In genomic region chr17:24415011-24415410, GRCm38 (mm10) we compare ENCODE assay signal across 8 mouse cellular contexts. TPM values are rescaled to one million over a fixed set of nuclear protein-coding genes. Genes with fewer than 3 reads are reported as not detected.
DNase-seq lines count a peak whose midpoint lies in the region; ATAC-seq and TF ChIP-seq lines count a peak whose summit lies in the region.

No protein-coding gene starts in this region.

- TF ChIP-seq CTCF in gastrocnemius, adult 2 months (IDR thresholded peaks at IDR 0.05) = no peak
- TF ChIP-seq CTCF in C2C12 (IDR thresholded peaks at IDR 0.05; ENCODE audit: control insufficient read depth, insufficient read depth, insufficient read length) = no peak

- peak overlapping the region; percentile 95 for H3K27ac ChIP-seq in gastrocnemius, adult 2 months
- H3K27ac ChIP-seq in forebrain, embryonic 13.5 days = peak overlapping the region; percentile 92
- peak overlapping the region; percentile 77 for H3K27ac ChIP-seq in liver, embryonic 16.5 days (ENCODE audit: low read length)

- H3K79me2 ChIP-seq in C2C12 (ENCODE audit: control insufficient read depth, insufficient read depth) = peaks cover 55% of the 10 kb centered on the region

- H3K4me2 ChIP-seq in forebrain, embryonic 13.5 days = peak overlapping the region; percentile 96
- peak overlapping the region; percentile 80 for H3K4me2 ChIP-seq in liver, embryonic 16.5 days (ENCODE audit: low read depth, low read length)

- H3K4me3 ChIP-seq in gastrocnemius, adult 2 months = peak overlapping the region; percentile 96
- H3K4me3 ChIP-seq in C2C12 (ENCODE audit: insufficient read depth, poor library complexity, severe bottlenecking) = peak overlapping the region; percentile 95
- H3K4me3 ChIP-seq in forebrain, embryonic 13.5 days = peak overlapping the region; percentile 94
- H3K4me3 ChIP-seq in liver, embryonic 16.5 days (ENCODE audit: low read depth, low read length) = peak overlapping the region; percentile 94

- no peaks in the 10 kb centered on the region for H3K9me3 ChIP-seq in forebrain, embryonic 13.5 days (replicated peaks)
- H3K9me3 ChIP-seq in liver, embryonic 16.5 days (replicated peaks; ENCODE audit: control insufficient read depth, low read length) = no peaks in the 10 kb centered on the region

- H3K36me3 ChIP-seq in C2C12 (ENCODE audit: control insufficient read depth, insufficient read depth) = peaks cover 33% of the 10 kb centered on the region
- H3K36me3 ChIP-seq in forebrain, embryonic 13.5 days (ENCODE audit: poor library complexity, severe bottlenecking) = peaks cover 45% of the 10 kb centered on the region
- peaks cover 34% of the 10 kb centered on the region for H3K36me3 ChIP-seq in liver, embryonic 16.5 days (ENCODE audit: control insufficient read depth, insufficient read depth)

- no peaks in the 10 kb centered on the region for H3K27me3 ChIP-seq in C2C12 (ENCODE audit: control insufficient read depth, insufficient read depth, insufficient read length)
- no peaks in the 10 kb centered on the region for H3K27me3 ChIP-seq in forebrain, embryonic 13.5 days
- H3K27me3 ChIP-seq in liver, embryonic 16.5 days (ENCODE audit: control insufficient read depth, insufficient read depth, low read depth, low read length) = no peaks in the 10 kb centered on the region

- intact Hi-C loops in gastrocnemius, adult 2 months (cut with DNase I) = loop anchor here (5.0 kb wide), 1 partner anchor 37 kb away; no protein-coding TSS in a partner anchor

- H3K79me3 ChIP-seq in C2C12 (ENCODE audit: low read depth) = peaks cover 51% of the 10 kb centered on the region

- WGBS in forebrain, embryonic 13.5 days = under 1% methylated on average over 21 of the region's 21 CpGs
- WGBS in liver, embryonic 16.5 days (ENCODE audit: insufficient replicate concordance) = under 1% methylated on average over 21 of the region's 21 CpGs

- peaks cover 41% of the 10 kb centered on the region for H3K4me1 ChIP-seq in forebrain, embryonic 13.5 days
- peaks cover 38% of the 10 kb centered on the region for H3K4me1 ChIP-seq in liver, embryonic 16.5 days (ENCODE audit: control insufficient read depth, low read depth, low read length)

- ATAC-seq in forebrain, embryonic 13.5 days = peak; percentile 1; the same call in 1 of the 2 replicates
- no peak for ATAC-seq in liver, embryonic 16.5 days (ENCODE audit: low read depth)

- H3ac ChIP-seq in C2C12 (ENCODE audit: control insufficient read depth, insufficient read length, low read depth) = peak overlapping the region; percentile 93

- no peak for DNase-seq in gastrocnemius, adult 2 months
- no peak for DNase-seq in gastrocnemius, adult 18-20 months (ENCODE audit: low spot score)
- DNase-seq in layer of hippocampus, adult 9-10 months (ENCODE audit: low spot score) = no peak
- no peak for DNase-seq in adrenal gland, postnatal 25 days
- DNase-seq in frontal cortex, postnatal 14 days (ENCODE audit: low spot score in 2 of 2) = no peak

- peak overlapping the region; percentile 95 for H3K9ac ChIP-seq in forebrain, embryonic 13.5 days
- peak overlapping the region; percentile 88 for H3K9ac ChIP-seq in liver, embryonic 16.5 days (ENCODE audit: low read depth, low read length)

TF ChIP-seq in C2C12, 6 proteins besides CTCF, POLR2A, EP300 and RAD21:
- no peak for TF ChIP-seq MYOD1 (IDR thresholded peaks at IDR 0.05; ENCODE audit: control insufficient read depth, insufficient read length, low read depth)

RNA-seq across cellular contexts. Expression of gene Rnps1, which starts 0.6 kb away (rescaled TPM):
- total RNA-seq in gastrocnemius, adult 2 months (2021) = 10 to 100 TPM; 51.9 TPM
- total RNA-seq in gastrocnemius, adult 18-20 months (2021) = 10 to 100 TPM; 52.1 to 57.5 TPM
- polyA plus RNA-seq in C2C12 (2012; fragmentation: generic; extraction: Trizol) = 99.0 TPM
- polyA plus RNA-seq in forebrain, embryonic 13.5 days (2015; fragmentation: Nextera tagmentation; extraction: Ambion mirVana) = 367 and 402 TPM in 2 replicates
- 96.9 and 101 TPM in 2 replicates for polyA plus RNA-seq in liver, embryonic 16.5 days (2015; fragmentation: Nextera tagmentation; extraction: Ambion mirVana)
- 72.0 and 76.1 TPM in 2 replicates for total RNA-seq in adrenal gland, postnatal 25 days (2021)

RNA-seq across cellular contexts. Expression of gene Eci1, which starts 11.4 kb away (rescaled TPM):
- total RNA-seq in gastrocnemius, adult 2 months (2021) = 100 to 1,000 TPM; 112 to 209 TPM
- total RNA-seq in gastrocnemius, adult 18-20 months (2021) = 100 to 1,000 TPM; 158 to 163 TPM
- 48.5 TPM for polyA plus RNA-seq in C2C12 (2012; fragmentation: generic; extraction: Trizol)
- 59.6 and 62.5 TPM in 2 replicates for polyA plus RNA-seq in forebrain, embryonic 13.5 days (2015; fragmentation: Nextera tagmentation; extraction: Ambion mirVana)
- 94.0 and 95.5 TPM in 2 replicates for polyA plus RNA-seq in liver, embryonic 16.5 days (2015; fragmentation: Nextera tagmentation; extraction: Ambion mirVana)
- total RNA-seq in adrenal gland, postnatal 25 days (2021) = 228 and 261 TPM in 2 replicates

RNA-seq across cellular contexts. Expression of gene Dnase1l2, which starts 27.9 kb away (rescaled TPM):
- 1 to 10 TPM; 1.4 to 2.2 TPM for total RNA-seq in gastrocnemius, adult 2 months (2021)
- total RNA-seq in gastrocnemius, adult 18-20 months (2021) = 1 to 10 TPM; 1.0 to 1.3 TPM
- polyA plus RNA-seq in C2C12 (2012; fragmentation: generic; extraction: Trizol) = 0.68 TPM
- polyA plus RNA-seq in forebrain, embryonic 13.5 days (2015; fragmentation: Nextera tagmentation; extraction: Ambion mirVana) = 4.4 and 4.7 TPM in 2 replicates
- polyA plus RNA-seq in liver, embryonic 16.5 days (2015; fragmentation: Nextera tagmentation; extraction: Ambion mirVana) = 0.49 and 0.67 TPM in 2 replicates
- total RNA-seq in adrenal gland, postnatal 25 days (2021) = 2.7 and 3.5 TPM in 2 replicates

RNA-seq across cellular contexts. Expression of gene E4f1, which starts 55.1 kb away (rescaled TPM):
- 10 to 100 TPM; 11.4 to 16.5 TPM for total RNA-seq in gastrocnemius, adult 2 months (2021)
- total RNA-seq in gastrocnemius, adult 18-20 months (2021) = 10 to 100 TPM; 10.8 TPM
- polyA plus RNA-seq in C2C12 (2012; fragmentation: generic; extraction: Trizol) = 13.1 TPM
- 38.8 and 39.8 TPM in 2 replicates for polyA plus RNA-seq in forebrain, embryonic 13.5 days (2015; fragmentation: Nextera tagmentation; extraction: Ambion mirVana)
- polyA plus RNA-seq in liver, embryonic 16.5 days (2015; fragmentation: Nextera tagmentation; extraction: Ambion mirVana) = 11.4 and 12.3 TPM in 2 replicates
- 21.7 and 33.7 TPM in 2 replicates for total RNA-seq in adrenal gland, postnatal 25 days (2021)

RNA-seq across cellular contexts. Expression of gene Pgp, which starts 55.2 kb away (rescaled TPM):
- total RNA-seq in gastrocnemius, adult 2 months (2021) = 10 to 100 TPM; 50.8 to 56.3 TPM
- total RNA-seq in gastrocnemius, adult 18-20 months (2021) = 10 to 100 TPM; 47.6 to 52.1 TPM
- polyA plus RNA-seq in C2C12 (2012; fragmentation: generic; extraction: Trizol) = 56.7 TPM
- polyA plus RNA-seq in forebrain, embryonic 13.5 days (2015; fragmentation: Nextera tagmentation; extraction: Ambion mirVana) = 52.3 and 56.7 TPM in 2 replicates
- 48.2 and 49.0 TPM in 2 replicates for polyA plus RNA-seq in liver, embryonic 16.5 days (2015; fragmentation: Nextera tagmentation; extraction: Ambion mirVana)
- 71.8 and 83.4 TPM in 2 replicates for total RNA-seq in adrenal gland, postnatal 25 days (2021)
